Mouse (Mus musculus) lung, postnatal 0 days (tissue): ENCODE data around the gene St6galnac3.

Experiments used
- CTCF ChIP-seq: IDR thresholded peaks from 2 replicates; pipeline ENCODE4 v1.5.1; 2016; ENCODE audit warnings: antibody characterized with exemption, mild to moderate bottlenecking
- EP300 ChIP-seq: IDR thresholded peaks from 2 replicates; pipeline ENCODE4 v1.6.1; 2016; ENCODE audit warnings: antibody characterized with exemption, mild to moderate bottlenecking, control low read depth

DNA sequence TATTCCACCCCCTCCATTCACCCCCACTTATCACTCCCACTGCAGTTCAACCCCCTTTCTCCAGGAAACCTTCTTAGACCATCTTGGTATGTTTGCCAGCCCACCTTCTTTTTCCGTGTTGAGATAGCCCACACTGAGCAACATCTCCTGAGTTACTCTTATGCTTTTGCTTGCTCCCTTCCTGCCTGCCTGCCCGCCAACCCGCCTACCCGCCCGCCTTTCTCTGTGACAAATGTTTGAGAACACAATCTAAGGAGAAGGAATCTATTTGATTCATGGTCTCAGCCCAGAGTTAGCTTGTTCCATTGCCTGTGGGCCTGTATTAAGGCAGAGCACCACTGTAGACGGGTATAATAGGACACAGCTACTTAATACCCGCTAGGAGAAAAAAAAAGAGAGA is 531.9 kb downstream of the St6galnac3 start:
- TF ChIP-seq CTCF, result no peak
- no peak for TF ChIP-seq EP300
